Mouse (Mus musculus) urinary bladder, postnatal 36 days (tissue): ENCODE measurements around the gene Efnb3.
"Not testable (repeated sequence)": the region's sequence is repeated elsewhere in the genome, so short reads cannot be mapped to it uniquely, and the experiment has no call there.

Source experiments
- DNase-seq, 2 experiments: peaks; one replicate each; pipeline ENCODE4 v3.0.0; 2022; ENCODE audit warnings: low spot score in 2 of 2, mixed read lengths in 1 of 2

Efnb3 gene

GRCm38 (mm10) chr11:69551310-69551709 is 8.7 kb downstream of the Efnb3 start:
- no peak for DNase-seq

GRCm38 (mm10) chr11:69549060-69549656 is 10.8 kb downstream of the Efnb3 start, which contains the start of gene Dnah2:
Dnah2 (minus strand) TSS chr11:69549110.
- DNase-seq, result no peak

GRCm38 (mm10) chr11:69547071-69547470 is 12.9 kb downstream of the Efnb3 start:
- peak; percentile 19 to 33 for DNase-seq

- peak; percentile 52 to 67 for DNase-seq
Observed at GRCm38 (mm10) chr11:69546423-69547053, 13.5 kb downstream of the Efnb3 start.

GRCm38 (mm10) chr11:69545957-69546356 is 14.0 kb downstream of the Efnb3 start:
- no peak for DNase-seq

GRCm38 (mm10) chr11:69543598-69543997 is 16.4 kb downstream of the Efnb3 start:
- DNase-seq, result no peak

GRCm38 (mm10) chr11:69541741-69542140 is 18.3 kb downstream of the Efnb3 start:
- not testable (repeated sequence) for DNase-seq

GRCm38 (mm10) chr11:69540700-69541099 is 19.3 kb downstream of the Efnb3 start:
- DNase-seq, result no peak

- DNase-seq, result no peak
Observed at GRCm38 (mm10) chr11:69534990-69535389, 25.0 kb downstream of the Efnb3 start.

- DNase-seq, result no peak
Observed at GRCm38 (mm10) chr11:69532480-69533150, 27.4 kb downstream of the Efnb3 start.

GRCm38 (mm10) chr11:69530755-69531154 is 29.2 kb downstream of the Efnb3 start:
- DNase-seq, result not testable (repeated sequence)

GRCm38 (mm10) chr11:69530281-69530680 is 29.7 kb downstream of the Efnb3 start:
- DNase-seq, result not testable (repeated sequence)

- no peak for DNase-seq
Observed at GRCm38 (mm10) chr11:69528031-69528390, 32.0 kb downstream of the Efnb3 start.

GRCm38 (mm10) chr11:69527098-69528030 is 32.6 kb downstream of the Efnb3 start:
- no peak for DNase-seq

GRCm38 (mm10) chr11:69526631-69527030 is 33.4 kb downstream of the Efnb3 start:
- no peak for DNase-seq

- DNase-seq, result no peak
Observed at GRCm38 (mm10) chr11:69525661-69526060, 34.3 kb downstream of the Efnb3 start.

- DNase-seq, result no peak
Observed at GRCm38 (mm10) chr11:69523651-69524050, 36.4 kb downstream of the Efnb3 start.

GRCm38 (mm10) chr11:69521526-69522149 is 38.4 kb downstream of the Efnb3 start:
- no peak for DNase-seq

- no peak for DNase-seq
Observed at GRCm38 (mm10) chr11:69519976-69520375, 40.0 kb downstream of the Efnb3 start.

- DNase-seq, result no peak
Observed at GRCm38 (mm10) chr11:69516661-69517060, 43.3 kb downstream of the Efnb3 start.

- DNase-seq, result no peak
Observed at GRCm38 (mm10) chr11:69516151-69516640, 43.8 kb downstream of the Efnb3 start.
